Mouse (Mus musculus): ENCODE results near the gene Myt1l.

The Myt1l gene

DNA sequence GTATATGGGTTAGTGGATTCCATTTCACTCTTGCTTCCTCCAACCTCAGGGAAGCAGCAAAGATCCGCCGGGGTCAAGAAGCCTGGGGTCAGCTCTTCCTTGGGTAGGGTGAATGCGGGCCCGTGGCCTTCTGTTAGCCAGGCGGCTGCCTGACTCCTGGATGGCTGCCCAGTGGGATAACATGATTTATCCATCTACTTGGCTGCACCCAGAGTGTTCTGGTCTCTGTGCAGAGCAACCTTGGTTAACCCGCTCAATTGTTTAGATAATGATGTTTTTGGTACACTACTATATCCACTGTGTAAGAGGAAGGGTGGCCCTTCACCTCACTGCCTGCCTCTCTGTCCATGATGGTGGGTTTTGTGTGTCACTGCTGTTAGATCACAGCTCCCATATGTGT, 423.9 kb downstream of the Myt1l start:
- DNase-seq (ENCODE audit: low read depth in 1 of 2, low spot score in 2 of 2), result no peak

DNA sequence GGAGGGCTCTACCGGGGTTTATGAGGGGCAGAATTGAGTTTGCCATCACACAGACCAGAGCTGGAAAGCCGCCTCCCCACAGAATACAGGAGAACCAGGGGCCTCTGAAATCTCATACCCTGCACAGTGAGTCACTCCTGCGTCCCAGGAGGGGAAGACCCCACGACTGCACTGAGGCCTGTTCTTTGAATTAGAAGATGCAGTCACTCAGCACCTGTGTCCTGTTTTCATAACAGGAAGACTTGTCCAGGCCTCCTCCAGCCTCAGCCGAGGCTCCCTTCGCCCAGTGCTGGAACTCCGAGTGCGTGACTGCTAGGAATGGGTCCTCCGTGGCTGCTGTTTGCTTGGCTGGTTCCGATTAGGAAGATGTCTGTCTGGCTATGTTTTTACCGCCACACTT, 425.8 kb downstream of the Myt1l start:
- no peak for DNase-seq (ENCODE audit: low read depth in 1 of 2, low spot score in 2 of 2)

DNA sequence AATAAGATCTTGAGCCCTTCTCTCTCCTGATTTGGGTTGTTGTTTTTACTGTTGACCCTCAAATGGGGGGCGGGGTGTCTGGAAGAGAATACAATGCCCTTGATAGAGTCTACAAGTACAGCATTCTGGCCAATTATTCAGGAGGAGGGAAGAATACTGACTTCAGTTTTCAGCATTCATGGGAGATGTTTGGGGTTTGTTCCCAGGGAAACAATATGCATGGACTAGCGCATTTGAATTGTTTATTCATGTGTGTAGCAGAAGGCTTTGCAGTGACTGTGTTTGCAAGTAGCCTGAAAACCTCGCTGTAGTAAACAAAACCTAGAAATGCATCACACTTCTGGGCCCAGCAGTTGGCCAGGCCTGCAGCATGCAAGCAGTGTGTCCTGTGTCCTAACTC, 426.3 kb downstream of the Myt1l start:
- no peak for DNase-seq (ENCODE audit: low read depth in 1 of 2, low spot score in 2 of 2)

DNA sequence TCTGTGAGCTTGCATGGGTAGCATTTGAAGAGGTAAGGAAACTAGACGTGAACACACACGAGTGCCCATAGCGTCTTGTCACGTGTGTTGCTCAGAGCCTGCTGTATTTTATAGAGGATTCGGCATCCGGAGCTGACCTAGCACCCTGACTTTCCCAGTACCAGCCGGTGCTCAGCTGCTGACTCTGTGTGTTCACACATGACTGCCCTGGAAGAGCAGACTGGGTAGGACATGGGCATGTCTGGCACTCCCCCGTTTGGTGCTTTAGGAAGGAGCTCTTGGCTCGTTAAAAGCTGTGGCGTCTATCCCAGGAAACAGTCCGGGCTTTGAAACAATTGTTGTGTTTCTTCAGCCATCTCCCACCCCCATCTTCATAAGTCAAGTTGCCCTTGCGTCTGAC, 428.8 kb downstream of the Myt1l start:
- no peak for DNase-seq (ENCODE audit: low read depth in 1 of 2, low spot score in 2 of 2)

DNA sequence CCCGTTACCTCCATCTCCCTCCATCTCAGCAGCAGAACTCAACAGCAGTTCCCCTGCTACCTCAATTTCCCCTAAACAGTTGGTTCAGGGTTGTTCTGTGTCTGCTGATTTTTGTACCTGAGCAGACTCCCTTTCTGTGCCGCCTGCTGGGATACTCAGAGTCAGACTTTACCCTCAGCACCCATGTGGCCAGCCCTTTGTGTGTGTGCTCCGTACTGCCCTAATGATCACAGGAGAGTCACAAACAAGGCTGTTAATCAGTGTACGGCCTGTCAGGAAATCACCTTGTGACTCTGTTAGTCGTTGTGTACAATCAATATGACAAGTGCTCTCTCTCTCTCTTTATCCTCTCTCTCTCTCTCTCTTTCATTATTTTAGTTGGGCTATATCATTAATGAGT, 430.5 kb downstream of the Myt1l start:
- DNase-seq (ENCODE audit: low read depth in 1 of 2, low spot score in 2 of 2), result no peak

DNA sequence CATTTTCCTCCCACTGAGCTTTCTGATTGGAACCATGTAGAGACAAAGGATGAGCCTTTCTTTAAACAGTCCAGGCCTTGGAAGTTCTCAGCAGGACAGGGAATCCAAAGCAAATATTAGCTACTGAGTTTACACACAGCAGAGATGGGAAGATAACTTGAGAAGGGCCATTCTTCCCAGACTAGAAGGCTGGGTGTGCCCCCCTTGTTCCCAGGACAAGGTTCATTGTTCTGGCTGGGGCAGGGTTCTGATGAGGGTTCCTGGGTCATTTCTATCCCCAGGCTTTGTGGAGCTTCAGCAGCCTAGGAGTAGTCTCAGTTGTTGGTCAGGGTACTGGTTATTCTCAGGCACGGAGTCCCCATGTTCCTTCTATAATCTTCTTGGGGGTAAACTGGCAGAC, 432.9 kb downstream of the Myt1l start:
- DNase-seq (ENCODE audit: low read depth in 1 of 2, low spot score in 2 of 2), result no peak

DNA sequence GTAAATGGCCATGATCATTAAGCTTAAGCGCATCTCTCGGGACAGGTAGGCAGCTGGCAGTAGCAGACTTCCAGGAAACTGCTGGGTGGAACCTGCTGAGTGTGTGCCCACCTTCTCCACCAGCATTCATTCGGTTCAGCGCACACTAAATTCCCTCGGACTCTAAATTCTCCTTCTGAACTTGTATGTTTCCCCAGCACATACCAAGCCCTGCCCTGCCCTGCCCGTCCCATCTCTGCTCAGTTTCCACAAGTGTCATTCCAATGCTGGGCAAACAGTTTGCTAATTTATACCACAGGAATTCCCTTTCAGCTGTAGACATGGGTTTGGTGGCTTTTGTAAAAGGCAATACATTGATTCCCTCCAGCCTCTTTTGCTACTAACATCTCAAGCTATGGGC, 436.8 kb downstream of the Myt1l start:
- no peak for DNase-seq (ENCODE audit: low read depth in 1 of 2, low spot score in 2 of 2)

DNA sequence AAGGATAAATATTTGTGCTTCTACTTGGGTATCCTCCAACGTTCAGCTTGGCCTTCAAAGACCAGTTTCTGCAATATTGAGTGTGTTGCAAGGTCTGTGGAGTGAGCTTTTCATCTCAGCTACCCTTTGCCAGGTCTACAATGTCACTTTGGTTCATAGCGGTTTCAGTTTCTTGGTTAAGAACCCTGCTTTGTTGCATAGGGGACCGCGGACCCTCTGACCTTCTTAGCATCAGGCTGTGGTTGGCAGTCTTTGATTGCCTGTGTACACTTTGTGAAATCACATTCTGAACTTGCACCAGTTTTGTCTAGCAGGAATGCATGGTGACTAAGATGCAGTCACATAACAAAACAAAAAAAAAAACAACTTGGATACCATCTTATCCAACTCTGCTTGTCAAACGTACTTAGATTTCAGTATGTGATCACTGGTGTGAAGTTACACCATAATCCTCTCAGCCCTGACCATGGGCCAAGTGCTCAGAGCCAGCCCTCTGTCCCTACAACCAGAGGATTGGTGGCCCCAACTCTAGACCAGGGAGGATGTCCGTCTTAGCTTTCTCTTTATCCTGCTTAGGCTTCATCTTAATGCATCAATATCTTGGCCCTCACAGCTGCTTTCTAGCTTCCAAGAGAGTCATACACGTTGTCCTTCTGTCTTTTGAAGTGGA, 443.7 kb downstream of the Myt1l start:
- no peak for DNase-seq (ENCODE audit: low read depth in 1 of 2, low spot score in 2 of 2)

DNA sequence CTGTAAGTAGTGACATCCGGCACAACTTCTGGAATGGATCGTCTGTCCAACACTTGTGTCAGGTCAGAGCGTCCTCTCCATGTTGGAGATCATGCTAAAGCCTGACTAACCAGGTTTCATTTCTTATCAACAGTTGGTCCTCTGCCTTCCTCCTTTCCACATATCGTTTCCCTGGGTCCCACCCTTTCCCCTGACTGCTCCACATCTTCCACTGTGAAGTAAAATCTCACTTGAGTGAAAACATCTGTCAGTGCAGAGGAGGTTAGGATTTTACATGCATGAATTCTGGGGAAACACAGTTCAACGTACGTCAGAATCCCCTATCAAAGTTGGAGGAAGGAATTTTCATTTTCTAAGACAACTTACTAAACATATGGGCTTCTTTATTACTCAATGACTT, 444.3 kb downstream of the Myt1l start:
- no peak for DNase-seq (ENCODE audit: low read depth in 1 of 2, low spot score in 2 of 2)
